Mouse (Mus musculus): ENCODE measurements around the gene Atxn7l1. TPM values are rescaled to one million over a fixed set of nuclear protein-coding genes. Genes with fewer than 3 reads are reported as not detected.
A peak's percentile ranks its signal among the peaks of the same experiment; 100 is the strongest.

Gene Atxn7l1
- polyA plus RNA-seq, 1 experiment from 2014 or later, result 11.4 TPM

DNA sequence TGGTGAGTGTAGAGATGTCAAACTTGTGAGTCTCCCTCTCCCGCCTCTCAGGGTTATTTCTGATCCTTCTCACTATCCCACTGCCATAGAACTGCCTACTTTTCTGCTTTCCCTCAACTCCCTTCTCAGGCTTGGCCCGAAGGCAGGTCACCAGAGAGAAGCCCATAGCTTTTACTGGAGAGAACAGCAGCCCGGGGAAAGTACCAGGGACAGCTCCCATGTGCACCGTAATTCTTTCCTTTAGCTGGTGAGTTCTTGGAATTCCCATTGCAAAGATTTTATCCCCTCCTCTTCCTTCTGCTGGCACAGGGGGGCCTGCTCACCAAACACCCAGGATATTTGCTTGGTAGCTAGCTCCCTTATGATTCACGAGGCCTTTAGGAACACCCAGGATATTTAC, 190.7 kb downstream of the Atxn7l1 start:
- no peak overlapping the region for H3K9ac ChIP-seq (ENCODE audit: low read depth, low read length)
- H3K27me3 ChIP-seq (replicated peaks; ENCODE audit: control insufficient read depth, insufficient read depth, low read length), result no peaks in the 10 kb centered on the region
- 16% methylated on average over 5 of the region's 5 CpGs for WGBS
- H3K27ac ChIP-seq (replicated peaks; ENCODE audit: low read depth, low read length), result no peak overlapping the region
- DNase-seq (ENCODE audit: low spot score), result peak; percentile 58
- no peak for ATAC-seq (ENCODE audit: low read depth)
- H3K4me1 ChIP-seq (ENCODE audit: control insufficient read depth, insufficient read depth, low read length), result no peaks in the 10 kb centered on the region
- H3K4me3 ChIP-seq (ENCODE audit: low read depth, low read length), result no peak overlapping the region
- H3K9me3 ChIP-seq (ENCODE audit: control insufficient read depth, low read length), result no peaks in the 10 kb centered on the region
- 0 out of 2 replicates have a peak, but pooled peaks cover 4% of the 10 kb centered on the region for H3K36me3 ChIP-seq (ENCODE audit: control insufficient read depth, insufficient read depth, low read length)
- no peak overlapping the region for H3K4me2 ChIP-seq (ENCODE audit: low read depth, low read length)

DNA sequence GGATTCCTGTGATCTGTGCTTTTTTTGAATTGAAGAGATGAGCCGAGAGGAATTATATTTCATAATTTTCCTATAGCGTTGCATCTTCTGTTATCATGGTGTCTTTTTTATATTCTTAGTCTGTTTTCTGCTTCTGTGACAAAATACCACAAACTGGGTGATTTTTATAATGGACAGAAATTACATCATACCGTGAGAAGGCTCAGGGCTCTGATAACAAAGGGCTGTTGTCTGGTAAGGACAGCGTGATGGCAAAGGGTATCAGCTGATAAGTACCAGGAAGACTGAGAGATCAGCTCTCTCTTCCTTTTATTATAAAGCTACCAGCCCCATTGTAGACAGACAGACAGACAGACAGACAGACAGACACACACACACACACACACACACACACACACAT, 192.3 kb downstream of the Atxn7l1 start:
- DNase-seq (ENCODE audit: low spot score) (no peak), ATAC-seq (ENCODE audit: low read depth) (no peak)
- Histone ChIP-seq H3K9me3 (ENCODE audit: control insufficient read depth, low read length) (no peaks in the 10 kb centered on the region), H3K36me3 (ENCODE audit: control insufficient read depth, insufficient read depth, low read length) (0 out of 2 replicates have a peak, but pooled peaks cover 4% of the 10 kb centered on the region), H3K4me3 (ENCODE audit: low read depth, low read length) (no peak overlapping the region), H3K4me2 (ENCODE audit: low read depth, low read length) (no peak overlapping the region), H3K4me1 (ENCODE audit: control insufficient read depth, insufficient read depth, low read length) (peaks cover under 1% of the 10 kb centered on the region; the same call in 1 of the 2 replicates), H3K9ac (ENCODE audit: low read depth, low read length) (no peak overlapping the region), H3K27ac (replicated peaks; ENCODE audit: low read depth, low read length) (no peak overlapping the region), H3K27me3 (replicated peaks; ENCODE audit: control insufficient read depth, insufficient read depth, low read length) (no peaks in the 10 kb centered on the region)
- WGBS, result 81% methylated on average over 4 of the region's 4 CpGs

DNA sequence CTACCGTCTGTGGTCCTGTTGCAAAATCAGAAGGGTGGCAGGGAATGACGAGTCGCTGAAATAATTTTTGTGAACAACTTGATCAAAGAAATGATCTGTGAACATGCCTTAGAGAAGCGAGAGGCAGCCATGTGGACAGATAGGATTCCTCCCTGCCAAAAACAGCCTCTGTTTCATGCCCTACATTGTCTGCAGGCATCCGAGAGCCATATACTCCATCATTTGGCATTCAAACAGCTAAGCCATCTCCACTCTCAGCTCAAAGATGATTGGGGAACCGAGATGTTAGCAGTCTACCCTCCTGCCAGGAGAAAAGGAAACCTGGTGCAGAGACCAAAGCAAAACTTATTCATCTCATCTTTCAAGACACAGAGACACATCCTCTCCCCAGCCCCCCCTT, 193.2 kb downstream of the Atxn7l1 start:
- no peak overlapping the region for H3K4me3 ChIP-seq (ENCODE audit: low read depth, low read length)
- no peaks in the 10 kb centered on the region for H3K27me3 ChIP-seq (replicated peaks; ENCODE audit: control insufficient read depth, insufficient read depth, low read length)
- no peak overlapping the region for H3K27ac ChIP-seq (replicated peaks; ENCODE audit: low read depth, low read length)
- peaks cover 10% of the 10 kb centered on the region for H3K4me1 ChIP-seq (ENCODE audit: control insufficient read depth, insufficient read depth, low read length)
- ATAC-seq (ENCODE audit: low read depth), result no peak
- H3K9me3 ChIP-seq (ENCODE audit: control insufficient read depth, low read length), result no peaks in the 10 kb centered on the region
- H3K4me2 ChIP-seq (ENCODE audit: low read depth, low read length), result no peak overlapping the region
- no peak for DNase-seq (ENCODE audit: low spot score)
- H3K9ac ChIP-seq (ENCODE audit: low read depth, low read length), result no peak overlapping the region
- 0 out of 2 replicates have a peak, but pooled peaks cover 4% of the 10 kb centered on the region for H3K36me3 ChIP-seq (ENCODE audit: control insufficient read depth, insufficient read depth, low read length)
- WGBS, result 80% methylated on average over 6 of the region's 6 CpGs

DNA sequence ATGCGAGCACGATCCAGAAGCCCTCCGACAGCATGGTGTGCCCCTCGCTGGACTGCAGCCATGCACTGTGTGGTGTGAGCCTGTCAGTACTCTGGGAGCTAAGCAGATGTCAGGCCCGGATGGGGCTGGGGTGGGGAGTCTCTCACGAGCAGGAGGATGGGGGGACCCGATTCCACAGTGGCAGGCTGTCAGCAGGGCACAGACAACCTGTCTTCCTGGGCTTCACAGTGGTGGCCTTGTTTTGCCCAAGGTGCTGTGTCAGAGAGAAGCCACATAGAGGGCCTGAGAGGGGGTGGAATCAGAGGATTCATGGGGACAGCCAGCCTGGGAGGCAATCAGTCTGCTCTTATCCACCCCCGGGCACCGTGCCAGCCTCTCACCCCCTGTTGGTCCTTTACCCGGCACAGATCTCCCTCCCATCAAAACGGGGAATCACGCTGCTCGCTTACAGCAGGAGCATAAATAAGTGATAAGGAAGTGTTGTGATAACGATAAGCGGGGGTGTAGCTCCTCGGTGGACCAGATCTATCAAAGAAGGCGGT, 193.9 kb downstream of the Atxn7l1 start:
- 75% methylated on average over 17 of the region's 17 CpGs for WGBS
- H3K9me3 ChIP-seq (ENCODE audit: control insufficient read depth, low read length), result no peaks in the 10 kb centered on the region
- no peak overlapping the region for H3K4me3 ChIP-seq (ENCODE audit: low read depth, low read length)
- H3K36me3 ChIP-seq (ENCODE audit: control insufficient read depth, insufficient read depth, low read length), result 0 out of 2 replicates have a peak, but pooled peaks cover 4% of the 10 kb centered on the region
- H3K4me2 ChIP-seq (ENCODE audit: low read depth, low read length), result no peak overlapping the region
- DNase-seq (ENCODE audit: low spot score) (no peak), ATAC-seq (ENCODE audit: low read depth) (no peak)
- no peaks in the 10 kb centered on the region for H3K27me3 ChIP-seq (replicated peaks; ENCODE audit: control insufficient read depth, insufficient read depth, low read length)
- no peak overlapping the region for H3K27ac ChIP-seq (replicated peaks; ENCODE audit: low read depth, low read length)
- peaks cover 14% of the 10 kb centered on the region for H3K4me1 ChIP-seq (ENCODE audit: control insufficient read depth, insufficient read depth, low read length)
- no peak overlapping the region for H3K9ac ChIP-seq (ENCODE audit: low read depth, low read length)

DNA sequence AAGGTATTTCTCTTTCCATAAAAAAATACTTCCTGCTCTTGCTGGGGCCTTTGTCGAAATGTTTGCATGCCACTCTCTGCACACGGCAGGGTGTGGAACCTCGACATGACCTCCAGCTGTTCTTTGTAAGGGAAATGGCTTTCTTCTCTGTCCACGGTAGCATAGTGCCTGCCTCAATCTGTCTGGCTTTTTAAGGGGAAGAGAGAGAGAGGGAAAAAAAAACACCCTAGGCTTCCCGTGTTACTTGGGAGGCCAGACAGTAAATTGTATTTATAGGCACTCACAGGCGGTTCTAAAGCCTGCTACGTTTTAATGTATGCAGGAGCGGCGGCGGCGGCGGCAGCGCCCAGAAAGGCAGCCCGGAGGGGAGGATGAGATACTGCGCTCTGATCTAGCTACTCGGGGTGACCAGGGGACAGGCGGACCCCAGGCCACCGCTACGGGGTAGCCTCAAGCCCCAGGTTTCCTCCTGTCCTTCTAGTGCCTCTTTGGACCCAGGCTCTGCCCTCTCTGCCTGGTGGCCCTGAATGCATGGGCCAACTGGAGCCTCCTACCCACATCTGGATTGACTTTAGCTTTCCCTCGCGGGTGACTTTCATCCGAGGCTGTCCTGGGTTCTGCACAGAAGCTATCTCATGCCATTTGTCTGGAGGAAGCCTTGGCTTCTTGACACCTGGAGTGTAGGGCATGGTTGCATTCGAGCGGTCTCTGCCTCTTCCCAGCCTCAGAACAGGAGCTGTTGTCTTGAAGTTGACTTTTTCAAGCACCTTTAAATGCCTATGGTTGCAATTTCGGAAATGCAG, 197.7 kb downstream of the Atxn7l1 start:
- Histone ChIP-seq H3K9ac (ENCODE audit: low read depth, low read length) (no peak overlapping the region), H3K36me3 (ENCODE audit: control insufficient read depth, insufficient read depth, low read length) (peaks cover 14% of the 10 kb centered on the region; the same call in 1 of the 2 replicates), H3K4me1 (ENCODE audit: control insufficient read depth, insufficient read depth, low read length) (peaks cover 14% of the 10 kb centered on the region), H3K4me2 (ENCODE audit: low read depth, low read length) (peak overlapping the region; percentile 35), H3K9me3 (ENCODE audit: control insufficient read depth, low read length) (no peaks in the 10 kb centered on the region), H3K27ac (replicated peaks; ENCODE audit: low read depth, low read length) (no peak overlapping the region), H3K4me3 (ENCODE audit: low read depth, low read length) (no peak overlapping the region), H3K27me3 (replicated peaks; ENCODE audit: control insufficient read depth, insufficient read depth, low read length) (no peaks in the 10 kb centered on the region)
- DNase-seq (ENCODE audit: low spot score), result peak; percentile 39
- ATAC-seq (ENCODE audit: low read depth), result peak; percentile 26; the same call in 1 of the 2 replicates
- 8% methylated on average over 25 of the region's 25 CpGs for WGBS

DNA sequence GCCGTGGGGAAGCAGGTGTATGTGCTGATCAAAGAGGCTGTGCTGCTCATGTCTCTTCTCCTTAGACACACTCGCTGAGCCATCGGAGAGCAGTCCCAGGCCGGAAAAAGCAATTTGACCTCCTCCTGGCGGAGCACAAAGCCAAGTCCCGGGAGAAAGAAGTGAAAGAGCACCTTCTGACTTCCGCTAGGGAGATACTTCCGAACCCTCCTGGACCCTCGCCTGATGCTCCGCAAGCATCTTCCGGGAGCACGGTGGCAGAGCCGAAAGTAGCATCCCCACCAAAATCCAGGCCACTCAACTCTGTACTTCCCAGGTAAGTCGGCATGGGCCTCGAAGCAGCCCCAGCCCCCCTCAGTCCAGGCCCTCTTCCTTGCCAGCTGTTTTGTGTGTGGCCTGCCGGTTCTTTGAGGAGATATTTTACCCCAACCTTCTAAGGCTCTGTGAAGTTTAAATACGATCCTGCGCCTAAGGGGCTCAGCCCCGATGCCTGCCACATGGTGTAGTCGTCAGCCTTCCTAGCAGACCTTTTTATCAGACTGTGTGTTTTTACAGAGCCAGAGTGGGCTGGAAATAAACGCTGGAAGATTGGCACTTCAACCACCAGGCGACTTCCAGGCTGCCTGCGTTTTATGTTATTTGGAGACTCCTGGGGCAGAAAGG, 198.4 kb downstream of the Atxn7l1 start:
- Histone ChIP-seq H3K27me3 (replicated peaks; ENCODE audit: control insufficient read depth, insufficient read depth, low read length) (no peaks in the 10 kb centered on the region), H3K27ac (replicated peaks; ENCODE audit: low read depth, low read length) (no peak overlapping the region), H3K9ac (ENCODE audit: low read depth, low read length) (no peak overlapping the region), H3K4me1 (ENCODE audit: control insufficient read depth, insufficient read depth, low read length) (peaks cover 14% of the 10 kb centered on the region), H3K4me2 (ENCODE audit: low read depth, low read length) (peak overlapping the region; percentile 35; the same call in 1 of the 2 replicates), H3K4me3 (ENCODE audit: low read depth, low read length) (no peak overlapping the region), H3K9me3 (ENCODE audit: control insufficient read depth, low read length) (no peaks in the 10 kb centered on the region), H3K36me3 (ENCODE audit: control insufficient read depth, insufficient read depth, low read length) (peaks cover 16% of the 10 kb centered on the region; the same call in 1 of the 2 replicates)
- DNase-seq (ENCODE audit: low spot score) (no peak), ATAC-seq (ENCODE audit: low read depth) (0 out of 2 replicates have a peak, but pooled peaks have one; percentile 37)
- 22% methylated on average over 23 of the region's 23 CpGs for WGBS

DNA sequence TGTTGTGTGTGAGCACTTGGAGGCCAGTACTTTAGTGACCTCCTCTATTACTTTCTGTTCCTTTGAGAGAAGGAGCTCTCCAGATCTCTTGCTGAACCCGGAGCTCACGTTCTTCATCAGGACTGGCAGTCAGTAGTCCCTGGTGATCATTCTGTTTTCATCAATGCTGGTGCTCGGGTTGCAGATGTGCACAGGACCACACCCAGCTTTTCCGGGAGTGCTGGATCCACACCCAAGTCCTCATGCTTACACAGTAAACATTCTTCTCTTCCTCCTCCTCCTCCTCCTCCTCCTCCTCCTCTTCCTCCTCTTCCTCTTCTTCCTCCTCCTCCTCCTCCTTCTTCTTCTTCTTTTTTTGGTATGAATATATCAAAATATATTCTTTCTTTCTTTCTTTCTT, 205.2 kb downstream of the Atxn7l1 start:
- 56% methylated on average over 4 of the region's 4 CpGs for WGBS
- Histone ChIP-seq H3K27me3 (replicated peaks; ENCODE audit: control insufficient read depth, insufficient read depth, low read length) (no peaks in the 10 kb centered on the region), H3K9me3 (ENCODE audit: control insufficient read depth, low read length) (no peaks in the 10 kb centered on the region), H3K4me3 (ENCODE audit: low read depth, low read length) (no peak overlapping the region), H3K4me2 (ENCODE audit: low read depth, low read length) (no peak overlapping the region), H3K36me3 (ENCODE audit: control insufficient read depth, insufficient read depth, low read length) (peaks cover 20% of the 10 kb centered on the region), H3K9ac (ENCODE audit: low read depth, low read length) (no peak overlapping the region), H3K27ac (replicated peaks; ENCODE audit: low read depth, low read length) (no peak overlapping the region), H3K4me1 (ENCODE audit: control insufficient read depth, insufficient read depth, low read length) (no peaks in the 10 kb centered on the region)
- DNase-seq (ENCODE audit: low spot score), result no peak
- ATAC-seq (ENCODE audit: low read depth), result no peak

DNA sequence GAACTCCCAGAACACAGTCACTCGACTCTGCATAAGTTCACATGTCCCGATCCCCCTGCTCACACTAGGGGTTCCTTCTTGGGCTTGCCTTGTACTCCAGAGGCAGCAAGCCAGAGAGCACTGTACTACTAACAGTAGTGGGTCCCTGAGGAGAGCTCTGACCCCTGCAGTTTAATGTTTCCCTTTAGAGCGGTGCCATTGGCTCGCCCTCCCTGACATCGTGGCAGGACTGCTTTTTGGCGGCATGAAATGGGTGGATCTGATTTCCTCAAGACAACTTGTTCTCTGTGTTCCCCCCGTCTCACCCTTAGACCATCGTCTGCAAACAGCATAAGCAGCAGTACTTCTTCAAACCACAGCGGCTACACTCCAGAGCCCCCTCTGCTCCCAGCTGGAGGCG, 210.9 kb downstream of the Atxn7l1 start:
- Histone ChIP-seq H3K9me3 (ENCODE audit: control insufficient read depth, low read length) (no peaks in the 10 kb centered on the region), H3K27ac (replicated peaks; ENCODE audit: low read depth, low read length) (no peak overlapping the region), H3K4me3 (ENCODE audit: low read depth, low read length) (no peak overlapping the region), H3K27me3 (replicated peaks; ENCODE audit: control insufficient read depth, insufficient read depth, low read length) (no peaks in the 10 kb centered on the region), H3K4me2 (ENCODE audit: low read depth, low read length) (no peak overlapping the region), H3K9ac (ENCODE audit: low read depth, low read length) (no peak overlapping the region), H3K36me3 (ENCODE audit: control insufficient read depth, insufficient read depth, low read length) (peaks cover 8% of the 10 kb centered on the region), H3K4me1 (ENCODE audit: control insufficient read depth, insufficient read depth, low read length) (0 out of 2 replicates have a peak, but pooled peaks cover 9% of the 10 kb centered on the region)
- DNase-seq (ENCODE audit: low spot score) (no peak), ATAC-seq (ENCODE audit: low read depth) (no peak)
- 78% methylated on average over 10 of the region's 10 CpGs for WGBS
